Mouse (Mus musculus): Measurements from ENCODE around the gene Syn3. TPM values are rescaled to one million over a fixed set of nuclear protein-coding genes. Genes with fewer than 3 reads are reported as not detected.

The Syn3 gene
- polyA plus RNA-seq, 2 experiments, result 1.9 to 2.0 TPM

DNA sequence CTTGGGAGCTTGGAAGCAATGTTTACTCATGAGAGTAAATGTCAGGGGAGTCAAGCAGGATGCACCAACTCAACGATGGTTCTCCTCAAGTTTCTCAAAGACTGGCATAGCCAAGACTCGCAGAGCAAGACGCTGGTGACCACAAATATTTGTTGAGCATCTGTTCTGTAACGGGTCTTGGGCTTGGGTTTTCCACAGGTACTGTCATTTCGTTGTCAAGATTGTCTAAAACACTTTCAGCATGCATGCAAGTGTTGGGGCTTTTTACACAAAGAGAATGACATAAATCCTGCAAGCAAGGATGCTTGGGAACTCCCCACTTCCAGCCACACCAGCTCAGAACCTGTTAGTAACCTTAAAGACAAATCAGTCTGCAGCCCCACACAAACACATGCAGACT lies 10.2 kb downstream of the Syn3 start:
- TF ChIP-seq POLR2A (IDR thresholded peaks at IDR 0.05; ENCODE audit: borderline replicate concordance, extremely low read depth, insufficient read depth, insufficient read length), result no peak
- Histone ChIP-seq H3K4me1 (ENCODE audit: control insufficient read depth, insufficient read depth, low read length) (0 out of 2 replicates have a peak, but pooled peaks cover 5% of the 10 kb centered on the region), H3K36me3 (ENCODE audit: control insufficient read depth, insufficient read depth, low read length) (no peaks in the 10 kb centered on the region), H3K9ac (ENCODE audit: low read depth, low read length, severe bottlenecking) (no peak overlapping the region), H3K27me3 (ENCODE audit: control insufficient read depth, insufficient read depth, low read length) (no peaks in the 10 kb centered on the region), H3K9me3 (ENCODE audit: control insufficient read depth, low read length) (no peaks in the 10 kb centered on the region), H3K4me2 (replicated peaks; ENCODE audit: low read depth, low read length, severe bottlenecking) (no peak overlapping the region), H3K27ac (replicated peaks; ENCODE audit: low read depth, low read length) (no peak overlapping the region), H3K4me3 (replicated peaks; ENCODE audit: low read length) (no peak overlapping the region)
- DNase-seq (ENCODE audit: low spot score) (no peak), ATAC-seq (ENCODE audit: low FRiP score, low read depth) (no peak)
- WGBS, result 83% methylated on average over 5 of the region's 5 CpGs

DNA sequence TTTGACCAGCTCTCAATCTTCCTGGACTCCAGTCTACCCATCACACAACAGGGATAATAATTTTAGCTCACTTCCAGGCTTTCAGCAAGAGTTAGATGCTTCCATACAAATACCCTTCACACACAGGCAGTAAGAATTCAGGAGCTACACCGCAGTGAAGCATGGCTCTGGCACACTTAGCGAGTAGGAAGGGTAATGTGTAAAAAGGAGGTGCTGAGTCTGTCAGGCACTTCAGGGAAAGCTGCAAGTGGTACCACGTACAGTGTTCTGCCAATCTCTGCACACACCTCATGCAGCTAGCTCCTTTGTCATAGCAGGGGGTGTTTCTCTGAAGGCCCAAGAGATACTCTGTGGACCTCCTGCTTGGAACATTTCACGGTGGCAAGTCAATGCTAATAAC lies 12.7 kb downstream of the Syn3 start:
- Histone ChIP-seq H3K4me3 (replicated peaks; ENCODE audit: low read length) (no peak overlapping the region), H3K9me3 (ENCODE audit: control insufficient read depth, low read length) (no peaks in the 10 kb centered on the region), H3K27me3 (ENCODE audit: control insufficient read depth, insufficient read depth, low read length) (no peaks in the 10 kb centered on the region), H3K27ac (replicated peaks; ENCODE audit: low read depth, low read length) (no peak overlapping the region), H3K4me2 (replicated peaks; ENCODE audit: low read depth, low read length, severe bottlenecking) (no peak overlapping the region), H3K9ac (ENCODE audit: low read depth, low read length, severe bottlenecking) (no peak overlapping the region), H3K36me3 (ENCODE audit: control insufficient read depth, insufficient read depth, low read length) (no peaks in the 10 kb centered on the region), H3K4me1 (ENCODE audit: control insufficient read depth, insufficient read depth, low read length) (no peaks in the 10 kb centered on the region)
- ATAC-seq (ENCODE audit: low FRiP score, low read depth) (no peak), DNase-seq (ENCODE audit: low spot score) (no peak)
- 66% methylated on average over 4 of the region's 4 CpGs for WGBS
- no peak for TF ChIP-seq POLR2A (IDR thresholded peaks at IDR 0.05; ENCODE audit: borderline replicate concordance, extremely low read depth, insufficient read depth, insufficient read length)

DNA sequence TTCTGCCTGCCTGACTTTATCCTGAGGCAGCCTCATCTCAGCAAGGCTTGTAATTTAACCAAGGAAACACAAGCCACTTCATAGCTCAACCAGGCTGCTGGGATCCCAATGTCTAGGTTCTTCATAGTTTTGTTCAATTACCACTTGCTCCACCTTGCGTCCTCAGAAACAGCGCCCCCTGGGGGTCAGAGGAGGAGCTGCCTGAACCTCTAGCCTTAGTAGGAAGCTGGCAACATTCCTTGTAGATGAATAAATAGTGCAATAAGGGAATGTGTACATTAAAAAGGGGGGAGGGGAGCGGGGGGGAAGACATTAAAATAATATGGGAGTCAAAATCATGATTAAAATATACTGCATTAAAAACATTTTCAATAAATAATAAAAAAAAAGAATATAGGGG lies 14.7 kb downstream of the Syn3 start:
- WGBS, result 17% methylated on average over 3 of the region's 3 CpGs
- no peak for TF ChIP-seq POLR2A (IDR thresholded peaks at IDR 0.05; ENCODE audit: borderline replicate concordance, extremely low read depth, insufficient read depth, insufficient read length)
- no peak for ATAC-seq (ENCODE audit: low FRiP score, low read depth)

DNA sequence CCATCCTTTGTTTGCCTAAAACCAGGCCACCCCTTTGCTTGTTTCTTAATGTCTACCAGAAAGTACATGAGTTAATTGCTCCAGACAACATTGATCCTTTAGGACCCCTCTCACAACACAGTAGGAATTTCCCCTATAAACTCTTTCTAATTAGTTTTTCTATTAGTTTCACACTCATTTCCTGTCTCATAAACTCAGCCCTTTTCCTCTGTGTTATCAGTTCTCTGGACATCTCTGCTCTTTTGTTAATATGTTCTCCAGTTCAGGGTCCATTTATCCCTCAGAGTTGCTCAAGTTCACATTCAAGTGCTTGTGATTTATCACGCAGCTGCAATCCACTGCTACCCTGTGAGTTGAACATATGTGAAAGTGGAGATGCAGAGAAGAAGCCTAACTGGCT lies 16.2 kb downstream of the Syn3 start:
- Histone ChIP-seq H3K4me1 (ENCODE audit: control insufficient read depth, insufficient read depth, low read length) (no peaks in the 10 kb centered on the region; the same call in 1 of the 2 replicates), H3K9me3 (ENCODE audit: control insufficient read depth, low read length) (no peaks in the 10 kb centered on the region), H3K27me3 (ENCODE audit: control insufficient read depth, insufficient read depth, low read length) (no peaks in the 10 kb centered on the region), H3K4me2 (replicated peaks; ENCODE audit: low read depth, low read length, severe bottlenecking) (no peak overlapping the region), H3K4me3 (replicated peaks; ENCODE audit: low read length) (no peak overlapping the region), H3K9ac (ENCODE audit: low read depth, low read length, severe bottlenecking) (no peak overlapping the region), H3K36me3 (ENCODE audit: control insufficient read depth, insufficient read depth, low read length) (no peaks in the 10 kb centered on the region), H3K27ac (replicated peaks; ENCODE audit: low read depth, low read length) (no peak overlapping the region)
- 9% methylated on average over 1 of the region's 1 CpGs for WGBS
- DNase-seq (ENCODE audit: low spot score) (no peak), ATAC-seq (ENCODE audit: low FRiP score, low read depth) (no peak)
- TF ChIP-seq POLR2A (IDR thresholded peaks at IDR 0.05; ENCODE audit: borderline replicate concordance, extremely low read depth, insufficient read depth, insufficient read length), result no peak

More for the DNA sequence above, 14.7 kb downstream of the Syn3 start:
- H3K36me3 ChIP-seq (ENCODE audit: control insufficient read depth, insufficient read depth, low read length), result no peaks in the 10 kb centered on the region
- H3K4me3 ChIP-seq (replicated peaks; ENCODE audit: low read length), result no peak overlapping the region
- H3K9me3 ChIP-seq (ENCODE audit: control insufficient read depth, low read length), result no peaks in the 10 kb centered on the region
- H3K4me1 ChIP-seq (ENCODE audit: control insufficient read depth, insufficient read depth, low read length), result no peaks in the 10 kb centered on the region; the same call in 1 of the 2 replicates
- H3K27me3 ChIP-seq (ENCODE audit: control insufficient read depth, insufficient read depth, low read length), result no peaks in the 10 kb centered on the region
- no peak overlapping the region for H3K9ac ChIP-seq (ENCODE audit: low read depth, low read length, severe bottlenecking)
- no peak overlapping the region for H3K27ac ChIP-seq (replicated peaks; ENCODE audit: low read depth, low read length)
- no peak for DNase-seq (ENCODE audit: low spot score)
- no peak overlapping the region for H3K4me2 ChIP-seq (replicated peaks; ENCODE audit: low read depth, low read length, severe bottlenecking)

DNA sequence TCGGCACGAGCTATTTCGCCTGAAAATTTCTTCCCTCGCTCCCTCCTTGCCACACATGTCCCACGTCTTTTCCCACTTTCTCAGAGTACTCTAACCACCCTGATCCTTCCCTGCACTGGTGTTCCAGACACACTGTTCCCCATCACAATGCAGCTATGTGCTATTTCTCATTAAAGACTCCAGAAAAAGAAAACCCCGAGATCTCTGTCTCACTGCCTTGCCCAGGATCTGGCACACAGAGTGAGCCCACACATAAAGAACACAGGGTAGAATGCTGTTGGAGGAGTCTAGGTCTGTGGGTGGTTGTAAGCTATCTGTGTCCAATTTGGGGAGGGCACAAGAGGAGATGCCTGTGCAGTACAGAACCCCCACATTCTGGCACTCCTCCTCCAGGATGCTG lies 18.0 kb downstream of the Syn3 start:
- Histone ChIP-seq H3K4me3 (replicated peaks; ENCODE audit: low read length) (no peak overlapping the region), H3K9ac (ENCODE audit: low read depth, low read length, severe bottlenecking) (no peak overlapping the region; the same call in 1 of the 2 replicates), H3K9me3 (ENCODE audit: control insufficient read depth, low read length) (no peaks in the 10 kb centered on the region), H3K36me3 (ENCODE audit: control insufficient read depth, insufficient read depth, low read length) (no peaks in the 10 kb centered on the region), H3K4me2 (replicated peaks; ENCODE audit: low read depth, low read length, severe bottlenecking) (no peak overlapping the region), H3K27ac (replicated peaks; ENCODE audit: low read depth, low read length) (no peak overlapping the region), H3K4me1 (ENCODE audit: control insufficient read depth, insufficient read depth, low read length) (no peaks in the 10 kb centered on the region; the same call in 1 of the 2 replicates), H3K27me3 (ENCODE audit: control insufficient read depth, insufficient read depth, low read length) (no peaks in the 10 kb centered on the region)
- WGBS, result 64% methylated on average over 6 of the region's 6 CpGs
- ATAC-seq (ENCODE audit: low FRiP score, low read depth) (no peak), DNase-seq (ENCODE audit: low spot score) (no peak)
- TF ChIP-seq POLR2A (IDR thresholded peaks at IDR 0.05; ENCODE audit: borderline replicate concordance, extremely low read depth, insufficient read depth, insufficient read length), result no peak

DNA sequence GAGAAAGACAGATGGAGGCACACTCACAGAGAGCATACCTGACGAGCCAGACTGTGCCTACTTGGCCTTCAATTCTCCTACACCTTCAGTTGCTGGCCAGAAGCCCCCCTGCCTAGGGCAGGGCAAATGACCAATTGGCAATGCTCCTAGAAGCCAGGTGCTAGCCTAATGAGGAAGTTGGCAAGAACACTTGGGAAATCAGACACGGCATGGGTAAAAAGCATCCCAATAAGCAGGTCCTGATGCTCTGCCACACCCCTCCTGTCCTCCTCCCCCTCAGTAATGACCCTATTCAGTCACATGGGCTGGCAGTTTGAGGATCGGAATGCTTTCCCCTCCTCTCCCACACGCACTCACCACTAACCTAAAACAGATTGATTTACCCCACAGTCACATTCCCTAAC lies 19.0 kb downstream of the Syn3 start:
- ATAC-seq (ENCODE audit: low FRiP score, low read depth) (peak; percentile 50; the same call in 1 of the 2 replicates), DNase-seq (ENCODE audit: low spot score) (no peak)
- TF ChIP-seq POLR2A (IDR thresholded peaks at IDR 0.05; ENCODE audit: borderline replicate concordance, extremely low read depth, insufficient read depth, insufficient read length), result no peak
- no peak overlapping the region for H3K4me3 ChIP-seq (replicated peaks; ENCODE audit: low read length)
- H3K4me1 ChIP-seq (ENCODE audit: control insufficient read depth, insufficient read depth, low read length), result no peaks in the 10 kb centered on the region; the same call in 1 of the 2 replicates
- 13% methylated on average over 4 of the region's 4 CpGs for WGBS
- no peaks in the 10 kb centered on the region for H3K36me3 ChIP-seq (ENCODE audit: control insufficient read depth, insufficient read depth, low read length)
- no peaks in the 10 kb centered on the region for H3K27me3 ChIP-seq (ENCODE audit: control insufficient read depth, insufficient read depth, low read length)
- H3K27ac ChIP-seq (replicated peaks; ENCODE audit: low read depth, low read length), result no peak overlapping the region
- no peaks in the 10 kb centered on the region for H3K9me3 ChIP-seq (ENCODE audit: control insufficient read depth, low read length)
- H3K9ac ChIP-seq (ENCODE audit: low read depth, low read length, severe bottlenecking), result no peak overlapping the region
- no peak overlapping the region for H3K4me2 ChIP-seq (replicated peaks; ENCODE audit: low read depth, low read length, severe bottlenecking)
